Mouse (Mus musculus) megakaryocyte, embryonic 14.5 days (primary cell): ENCODE data around the gene Cope.

Experiments
- FLI1 ChIP-seq: IDR thresholded peaks from 2 replicates; pipeline ENCODE4 v1.6.1; 2012; ENCODE audit warnings: low read length, inconsistent platforms, mixed read lengths
- GATA1 ChIP-seq: IDR thresholded peaks from 3 replicates; pipeline ENCODE4 v1.6.1; 2012; ENCODE audit warnings: mixed read lengths, low read length, inconsistent platforms, borderline replicate concordance

DNA sequence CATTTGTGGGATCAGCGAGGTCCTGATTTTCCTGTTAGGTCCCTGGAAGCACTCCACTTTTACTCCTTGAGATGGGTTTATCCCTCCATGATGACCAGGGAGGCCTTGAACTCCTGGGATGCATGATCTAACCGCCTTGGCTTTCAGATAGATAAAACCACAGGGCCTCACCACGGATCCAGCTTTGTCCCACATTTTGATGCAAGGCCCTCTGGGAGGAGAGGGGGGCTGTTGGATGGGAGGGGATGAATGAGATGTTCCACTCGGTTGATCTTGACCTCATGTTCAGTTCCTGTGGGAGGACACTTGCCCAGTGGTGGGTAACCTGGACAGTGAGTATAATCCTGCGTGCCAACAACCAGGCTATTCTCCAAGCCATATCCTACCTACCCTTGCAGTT lies 17.9 kb upstream of the Cope start:
- TF ChIP-seq GATA1 = no peak
- no peak for TF ChIP-seq FLI1
